Mouse (Mus musculus): ENCODE data around the gene Plcxd3.

DNA sequence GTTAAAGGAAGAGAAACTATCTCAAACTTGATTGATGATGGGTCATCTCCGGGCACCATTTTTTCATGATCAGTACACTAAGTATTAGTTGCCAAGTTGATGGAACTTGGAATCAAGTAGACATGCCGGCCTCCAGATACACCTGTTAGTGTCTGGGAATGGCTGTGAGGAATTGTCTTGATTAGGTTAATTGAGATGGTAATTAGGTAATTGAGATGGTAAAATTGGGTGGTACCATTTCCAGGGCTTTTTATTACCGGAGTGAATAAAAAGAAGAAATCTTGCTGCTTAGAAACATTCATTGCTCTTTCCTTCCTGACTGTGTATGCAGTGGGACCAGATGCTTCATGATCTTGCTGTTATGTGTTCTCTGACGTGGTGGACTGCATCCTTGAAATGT, 17.6 kb upstream of the Plcxd3 start:
- no peak for TF ChIP-seq EP300 (IDR thresholded peaks at IDR 0.05; ENCODE audit: insufficient read depth, low read depth, low read length)
- no peak for TF ChIP-seq POLR2A (IDR thresholded peaks at IDR 0.05; ENCODE audit: insufficient read depth, low read depth, low read length)
- no peak for TF ChIP-seq CTCF (IDR thresholded peaks at IDR 0.05)

Measured in heart, adult 2 months (tissue).